Mouse (Mus musculus): ENCODE data around the gene Gpc5.

DNA sequence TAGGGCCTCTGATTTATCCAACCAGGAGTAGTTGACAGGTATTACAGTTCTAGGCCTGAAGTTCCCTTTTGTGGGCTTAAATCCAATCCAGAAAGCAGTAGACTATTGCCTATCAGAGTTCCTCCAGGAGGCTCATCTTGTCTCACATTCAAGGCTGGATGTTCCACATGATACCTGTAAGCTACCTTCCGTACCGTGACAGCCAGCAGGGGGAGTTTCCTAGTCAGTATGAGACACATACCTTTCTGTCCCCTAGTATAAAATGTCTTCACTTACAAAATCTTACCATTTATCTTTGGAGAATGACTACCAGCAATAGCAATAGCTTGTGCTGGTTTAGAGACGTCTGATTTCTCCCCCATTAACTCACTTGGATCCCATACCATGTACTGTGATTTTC, 56.8 kb downstream of the Gpc5 start:
- no peak for TF ChIP-seq CTCF (IDR thresholded peaks at IDR 0.05; ENCODE audit: low read depth)
- no peak for TF ChIP-seq EP300 (optimal IDR thresholded peaks at IDR 0.05)
